ENCODE assay signal across 14 mouse cellular contexts in genomic region chr1:64104665-64105064, GRCm38 (mm10). TPM values are rescaled to one million over a fixed set of nuclear protein-coding genes. Genes with fewer than 3 reads are reported as not detected.
DNase-seq lines count a peak whose midpoint lies in the region; ATAC-seq and TF ChIP-seq lines count a peak whose summit lies in the region.
"Had no signal": no experiment of that assay in that cellular context is flagged by ENCODE, and none has a peak within 500 bp of the region (broad histone marks: within the 10 kb centered on the region; RNA-seq: fewer than 3 reads in every experiment).

No protein-coding gene starts in this region.

- H3K27ac ChIP-seq in gastrocnemius, adult 2 months = peak overlapping the region; percentile 20; the same call in 1 of the 2 replicates
- H3K27ac ChIP-seq: kidney, postnatal 0 days; neural tube, embryonic 13.5 days had no signal

- H3K4me3 ChIP-seq in gastrocnemius, adult 2 months = no peak overlapping the region
- H3K4me3 ChIP-seq: neural tube, embryonic 13.5 days had no signal

- TF ChIP-seq CTCF in gastrocnemius, adult 2 months (IDR thresholded peaks at IDR 0.05) = no peak

- intact Hi-C loops in gastrocnemius, adult 2 months (cut with DNase I) = no loop called here

- ATAC-seq in megakaryocyte, adult 5-6 weeks (ENCODE audit: poor library complexity, severe bottlenecking) = peak; percentile 81

- DNase-seq in gastrocnemius, adult 2 months = no peak
- no peak for DNase-seq in gastrocnemius, adult 18-20 months (ENCODE audit: low spot score)
- peak; percentile 33 for DNase-seq in thymus, postnatal 14 days
- no peak for DNase-seq in thymus, postnatal 25 days
- no peak for DNase-seq in cerebellum, postnatal 25 days
- no peak for DNase-seq in urinary bladder, postnatal 4 days (ENCODE audit: low spot score in 2 of 2)
- no peak for DNase-seq in adrenal gland, adult 8-10 months
- DNase-seq: adrenal gland, adult 2 months; cerebellum, postnatal 36 days; heart, adult 18-20 months; right cerebral cortex, postnatal 14 days had no signal

RNA-seq across cellular contexts. Expression of gene Klf7, which starts 17.4 kb away (rescaled TPM):
- total RNA-seq in gastrocnemius, adult 2 months (2021) = 10 to 100 TPM in 1 of 2 experiments, 1 to 10 TPM in 1; 7.6 to 12.6 TPM
- total RNA-seq in gastrocnemius, adult 18-20 months (2021) = 1 to 10 TPM; 5.8 to 8.1 TPM
- total RNA-seq in megakaryocyte, adult 5-6 weeks (2015) = 11.9 and 13.6 TPM in 2 replicates
- 8.3 and 13.0 TPM in 2 replicates for total RNA-seq in megakaryocyte, adult 5-6 weeks (2017)
- total RNA-seq in adrenal gland, adult 8-10 months (2022) = 10 to 100 TPM; 15.1 to 32.1 (median 27.0) TPM
